Mouse (Mus musculus) embryonic facial prominence, embryonic 13.5 days (tissue): ENCODE measurements around the gene Madcam1. TPM values are rescaled to one million over a fixed set of nuclear protein-coding genes. Genes with fewer than 3 reads are reported as not detected.
"Not testable (repeated sequence)": the region's sequence is repeated elsewhere in the genome, so short reads cannot be mapped to it uniquely, and the experiment has no call there.

Experiments used
- ATAC-seq: fragments of 200-750 bp; cut with Nextera tagmentation; 2 replicates; pipeline ENCODE4 v1.8.0; 2017; ENCODE audit warnings: low read depth; ENCODE audit not compliant: insufficient number of reproducible peaks, insufficient read depth, low FRiP score, low TSS enrichment
- H3K27ac ChIP-seq: fragments of 300-500 bp; sonication (generic); 2 replicates; pipeline ENCODE4 v1.5.1; 2015; ENCODE audit warnings: moderate library complexity, mild to moderate bottlenecking, inconsistent platforms
- H3K27me3 ChIP-seq: fragments of 300-500 bp; sonication (generic); 2 replicates; pipeline ENCODE4 v1.6.1; 2015; ENCODE audit warnings: mild to moderate bottlenecking, inconsistent platforms
- H3K36me3 ChIP-seq: fragments of 300-500 bp; sonication (generic); 2 replicates; pipeline ENCODE4 v1.6.1; 2015; ENCODE audit warnings: mild to moderate bottlenecking, inconsistent platforms
- H3K4me1 ChIP-seq: fragments of 300-500 bp; sonication (generic); 2 replicates; pipeline ENCODE4 v1.6.1; 2015; ENCODE audit warnings: inconsistent platforms
- H3K4me2 ChIP-seq: fragments of 300-500 bp; sonication (generic); 2 replicates; pipeline ENCODE4 v1.6.1; 2015; ENCODE audit warnings: moderate library complexity, mild to moderate bottlenecking, inconsistent platforms
- H3K4me3 ChIP-seq: fragments of 300-500 bp; sonication (generic); 2 replicates; pipeline ENCODE4 v1.5.1; 2015; ENCODE audit warnings: mild to moderate bottlenecking, inconsistent platforms
- H3K9ac ChIP-seq: fragments of 300-500 bp; sonication (generic); 2 replicates; pipeline ENCODE4 v1.6.1; 2015; ENCODE audit warnings: mild to moderate bottlenecking, inconsistent platforms
- H3K9me3 ChIP-seq: fragments of 300-500 bp; sonication (generic); 2 replicates; pipeline ENCODE4 v1.6.1; 2016; ENCODE audit warnings: inconsistent platforms
- WGBS: fragments of 180-500 bp; shearing (Covaris S2); methylation state at CpG from one replicate; pipeline ENCODE4 v1.1.7; 2015; ENCODE audit warnings: mixed read lengths; 5-methylcytosine and 5-hydroxymethylcytosine counted together
- polyA plus RNA-seq: library from polyadenylated mRNA; unstranded; fragments of >200 nt; fragmentation: Nextera tagmentation; extraction: Ambion mirVana; gene quantifications from 2 replicates; pipeline ENCODE4 v1.2.1, GENCODE M21; 2015

Gene Madcam1
- polyA plus RNA-seq, 1 experiment from 2014 or later: 11.3 TPM

- Histone ChIP-seq H3K27ac (no peak overlapping the region), H3K4me2 (no peak overlapping the region), H3K9ac (0 out of 2 replicates have a peak overlapping the region, but pooled peaks have one; percentile 36), H3K27me3 (no peaks in the 10 kb centered on the region), H3K36me3 (peaks cover 12% of the 10 kb centered on the region), H3K9me3 (no peaks in the 10 kb centered on the region), H3K4me1 (peaks cover 19% of the 10 kb centered on the region), H3K4me3 (no peak overlapping the region)
- 75% methylated on average over 12 of the region's 12 CpGs for whole genome bisulfite sequencing
- ATAC-seq: no peak
Observed at GRCm38 (mm10) chr10:79693580-79694378, 29.4 kb downstream of the Madcam1 start.

GRCm38 (mm10) chr10:79694379-79694655 lies 30.0 kb downstream of the Madcam1 start:
- no peaks in the 10 kb centered on the region for H3K9me3 ChIP-seq
- H3K36me3 ChIP-seq: peaks cover 6% of the 10 kb centered on the region
- no peak overlapping the region for H3K4me2 ChIP-seq
- 82% methylated on average over 6 of the region's 6 CpGs for WGBS
- H3K9ac ChIP-seq: 0 out of 2 replicates have a peak overlapping the region, but pooled peaks have one; percentile 36
- H3K27me3 ChIP-seq: no peaks in the 10 kb centered on the region
- H3K4me1 ChIP-seq: peaks cover 19% of the 10 kb centered on the region
- H3K27ac ChIP-seq: no peak overlapping the region
- no peak for ATAC-seq
- H3K4me3 ChIP-seq: no peak overlapping the region

- H3K4me3 ChIP-seq: no peak overlapping the region
- 0 out of 2 replicates have a peak, but pooled peaks have one; percentile 7 for ATAC-seq
- peaks cover 6% of the 10 kb centered on the region; the same call in 1 of the 2 replicates for H3K36me3 ChIP-seq
- H3K4me1 ChIP-seq: peaks cover 19% of the 10 kb centered on the region
- peak overlapping the region; percentile 68 for H3K27ac ChIP-seq
- no peaks in the 10 kb centered on the region for H3K9me3 ChIP-seq
- H3K27me3 ChIP-seq: no peaks in the 10 kb centered on the region
- peak overlapping the region; percentile 18 for H3K4me2 ChIP-seq
- WGBS: 59% methylated on average over 13 of the region's 13 CpGs
- H3K9ac ChIP-seq: no peak overlapping the region
Observed at GRCm38 (mm10) chr10:79695231-79696128, 31.1 kb downstream of the Madcam1 start.

- Histone ChIP-seq H3K36me3 (peaks cover 6% of the 10 kb centered on the region; the same call in 1 of the 2 replicates), H3K9me3 (no peaks in the 10 kb centered on the region), H3K4me3 (no peak overlapping the region), H3K27me3 (no peaks in the 10 kb centered on the region), H3K27ac (peak overlapping the region; percentile 68), H3K4me1 (peaks cover 24% of the 10 kb centered on the region), H3K4me2 (peak overlapping the region; percentile 18), H3K9ac (no peak overlapping the region)
- 19% methylated on average over 9 of the region's 9 CpGs for WGBS
- no peak for ATAC-seq
Observed at GRCm38 (mm10) chr10:79696129-79696651, 31.8 kb downstream of the Madcam1 start.

GRCm38 (mm10) chr10:79697916-79698315 lies 33.6 kb downstream of the Madcam1 start:
- no peak for ATAC-seq
- Histone ChIP-seq H3K4me2 (no peak overlapping the region), H3K9me3 (no peaks in the 10 kb centered on the region), H3K27ac (no peak overlapping the region), H3K4me1 (peaks cover 25% of the 10 kb centered on the region), H3K9ac (no peak overlapping the region), H3K27me3 (no peaks in the 10 kb centered on the region), H3K4me3 (no peak overlapping the region), H3K36me3 (no peaks in the 10 kb centered on the region)
- WGBS: 86% methylated on average over 6 of the region's 6 CpGs

GRCm38 (mm10) chr10:79698459-79698858 lies 34.1 kb downstream of the Madcam1 start:
- no peak overlapping the region for H3K9ac ChIP-seq
- H3K27ac ChIP-seq: no peak overlapping the region
- 95% methylated on average over 6 of the region's 6 CpGs for WGBS
- no peaks in the 10 kb centered on the region for H3K9me3 ChIP-seq
- no peaks in the 10 kb centered on the region for H3K36me3 ChIP-seq
- peaks cover 25% of the 10 kb centered on the region for H3K4me1 ChIP-seq
- H3K4me3 ChIP-seq: no peak overlapping the region
- no peak for ATAC-seq
- no peaks in the 10 kb centered on the region for H3K27me3 ChIP-seq
- H3K4me2 ChIP-seq: no peak overlapping the region

GRCm38 (mm10) chr10:79700676-79701075 lies 36.3 kb downstream of the Madcam1 start:
- H3K4me2 ChIP-seq: no peak overlapping the region
- peak overlapping the region; percentile 44; the same call in 1 of the 2 replicates for H3K9ac ChIP-seq
- no peak for ATAC-seq
- no peak overlapping the region for H3K27ac ChIP-seq
- no peaks in the 10 kb centered on the region for H3K36me3 ChIP-seq
- no peak overlapping the region for H3K4me3 ChIP-seq
- H3K9me3 ChIP-seq: no peaks in the 10 kb centered on the region
- 51% methylated on average over 7 of the region's 7 CpGs for WGBS
- peaks cover 25% of the 10 kb centered on the region for H3K4me1 ChIP-seq
- no peaks in the 10 kb centered on the region for H3K27me3 ChIP-seq

- 0 out of 2 replicates have a peak overlapping the region, but pooled peaks have one; percentile 36 for H3K9ac ChIP-seq
- H3K4me3 ChIP-seq: no peak overlapping the region; the same call in 1 of the 2 replicates
- ATAC-seq: no peak
- no peak overlapping the region for H3K27ac ChIP-seq
- no peaks in the 10 kb centered on the region for H3K27me3 ChIP-seq
- peaks cover 5% of the 10 kb centered on the region; the same call in 1 of the 2 replicates for H3K36me3 ChIP-seq
- no peaks in the 10 kb centered on the region for H3K9me3 ChIP-seq
- WGBS: 42% methylated on average over 10 of the region's 10 CpGs
- H3K4me2 ChIP-seq: no peak overlapping the region
- H3K4me1 ChIP-seq: peaks cover 25% of the 10 kb centered on the region
Observed at GRCm38 (mm10) chr10:79701443-79702129, 37.2 kb downstream of the Madcam1 start.

- Histone ChIP-seq H3K4me1 (peaks cover 36% of the 10 kb centered on the region), H3K36me3 (peaks cover 18% of the 10 kb centered on the region)
- not testable (repeated sequence) for H3K4me2 ChIP-seq, H3K9me3 ChIP-seq, H3K27me3 ChIP-seq, H3K27ac ChIP-seq, ATAC-seq, H3K9ac ChIP-seq, H3K4me3 ChIP-seq
- 87% methylated on average over 4 of the region's 4 CpGs for WGBS
Observed at GRCm38 (mm10) chr10:79702970-79703369, 38.6 kb downstream of the Madcam1 start.

- Histone ChIP-seq H3K4me1 (peaks cover 36% of the 10 kb centered on the region), H3K4me3 (peak overlapping the region; percentile 79), H3K4me2 (peak overlapping the region; percentile 99), H3K27me3 (no peaks in the 10 kb centered on the region), H3K9ac (peak overlapping the region; percentile 93), H3K27ac (no peak overlapping the region), H3K36me3 (peaks cover 22% of the 10 kb centered on the region), H3K9me3 (no peaks in the 10 kb centered on the region)
- no peak for ATAC-seq
- 75% methylated on average over 10 of the region's 10 CpGs for WGBS
Observed at GRCm38 (mm10) chr10:79703541-79703940, 39.2 kb downstream of the Madcam1 start.
